28 mouse cellular contexts compared by ENCODE assay signal in genomic region chr7:19953054-19953453, GRCm38 (mm10). TPM values are rescaled to one million over a fixed set of nuclear protein-coding genes. Genes with fewer than 3 reads are reported as not detected.
A peak's percentile ranks its signal among the peaks of the same experiment; 100 is the strongest.
DNase-seq lines count a peak whose midpoint lies in the region; ATAC-seq and TF ChIP-seq lines count a peak whose summit lies in the region.
"Had no signal": no experiment of that assay in that cellular context is flagged by ENCODE, and none has a peak within 500 bp of the region (broad histone marks: within the 10 kb centered on the region; RNA-seq: fewer than 3 reads in every experiment).

No protein-coding gene starts in this region.

- 35% methylated on average over 9 of the region's 9 CpGs for WGBS in hindbrain, embryonic 11.5 days
- WGBS in hindbrain, postnatal 0 days, result 47% methylated on average over 9 of the region's 9 CpGs
- WGBS in forebrain, embryonic 14.5 days, result 63% methylated on average over 9 of the region's 9 CpGs

- H3K27ac ChIP-seq in hindbrain, embryonic 11.5 days (ENCODE audit: low read depth, low read length), result no peak overlapping the region
- H3K27ac ChIP-seq in hindbrain, postnatal 0 days, result no peak overlapping the region
- H3K27ac ChIP-seq in ES-Bruce4 (ENCODE audit: insufficient read depth, low read length), result 0 out of 2 replicates have a peak overlapping the region, but pooled peaks have one; percentile 9
- H3K27ac ChIP-seq in forebrain, embryonic 14.5 days (ENCODE audit: low read depth, low read length), result no peak overlapping the region
- H3K27ac ChIP-seq: heart, embryonic 10.5 days; layer of hippocampus, adult 2 months; limb, embryonic 10.5 days; liver, embryonic 12.5 days; neural tube, embryonic 13.5 days had no signal

- no peaks in the 10 kb centered on the region for H3K36me3 ChIP-seq in hindbrain, embryonic 11.5 days (ENCODE audit: control insufficient read depth, insufficient read depth, low read length)
- H3K36me3 ChIP-seq in hindbrain, postnatal 0 days (ENCODE audit: insufficient read depth, low read length), result no peaks in the 10 kb centered on the region
- H3K36me3 ChIP-seq in ES-Bruce4 (ENCODE audit: control insufficient read depth, insufficient read depth, low read length, poor library complexity, severe bottlenecking), result no peaks in the 10 kb centered on the region
- H3K36me3 ChIP-seq in forebrain, embryonic 14.5 days (ENCODE audit: control insufficient read depth, insufficient read depth, low read length), result no peaks in the 10 kb centered on the region
- H3K36me3 ChIP-seq: heart, embryonic 10.5 days; limb, embryonic 10.5 days; liver, embryonic 12.5 days; neural tube, embryonic 13.5 days had no signal

- DNase-seq in hindbrain, embryonic 11.5 days (ENCODE audit: low spot score), result no peak
- no peak for DNase-seq in hindbrain, postnatal 0 days (ENCODE audit: low spot score)
- peak; percentile 42 for DNase-seq in embryo, embryonic 9.5 days (ENCODE audit: extremely low spot score)
- DNase-seq in retina, postnatal 1 day, result peak; percentile 27
- DNase-seq in spleen, adult 12 weeks (ENCODE audit: low spot score), result no peak
- no peak for DNase-seq in kidney, postnatal 36 days
- DNase-seq in forebrain, embryonic 14.5 days (ENCODE audit: low spot score), result no peak
- DNase-seq: cerebellum, adult 2 months; gastrocnemius, postnatal 14 days; heart, postnatal 14 days; right cerebral cortex, postnatal 25 days had no signal

- TF ChIP-seq EP300 in ES-Bruce4 (IDR thresholded peaks at IDR 0.05; ENCODE audit: insufficient read depth, low read depth, low read length), result peak; percentile 41; the same call in 1 of the 2 replicates

- ATAC-seq in hindbrain, embryonic 11.5 days (ENCODE audit: low FRiP score), result 0 out of 2 replicates have a peak, but pooled peaks have one; percentile 19
- no peak for ATAC-seq in hindbrain, postnatal 0 days
- ATAC-seq in forebrain, embryonic 14.5 days, result no peak
- ATAC-seq: activated CD4-positive, CD25-positive, alpha-beta regulatory T cell, adult 4 months; hindbrain, embryonic 16.5 days; liver, embryonic 12.5 days had no signal

- no peaks in the 10 kb centered on the region for H3K4me1 ChIP-seq in hindbrain, embryonic 11.5 days (replicated peaks; ENCODE audit: control insufficient read depth, insufficient read depth, low read length)
- H3K4me1 ChIP-seq in hindbrain, postnatal 0 days (ENCODE audit: insufficient read depth, low read length), result no peaks in the 10 kb centered on the region
- peaks cover 5% of the 10 kb centered on the region for H3K4me1 ChIP-seq in ES-Bruce4 (ENCODE audit: control insufficient read depth, insufficient read depth, low read length)
- no peaks in the 10 kb centered on the region for H3K4me1 ChIP-seq in forebrain, embryonic 14.5 days (ENCODE audit: control insufficient read depth, insufficient read depth, low read length)
- H3K4me1 ChIP-seq: neural tube, embryonic 13.5 days had no signal

- H3K4me3 ChIP-seq in hindbrain, embryonic 11.5 days (ENCODE audit: low read depth, low read length), result no peak overlapping the region
- H3K4me3 ChIP-seq in hindbrain, postnatal 0 days (ENCODE audit: low read length), result no peak overlapping the region
- H3K4me3 ChIP-seq in ES-Bruce4 (ENCODE audit: low read depth, low read length), result no peak overlapping the region
- no peak overlapping the region for H3K4me3 ChIP-seq in forebrain, embryonic 14.5 days (ENCODE audit: low read depth, low read length)
- H3K4me3 ChIP-seq: heart, embryonic 10.5 days; layer of hippocampus, adult 2 months; limb, embryonic 10.5 days; liver, embryonic 12.5 days; neural tube, embryonic 13.5 days had no signal

- H3K4me2 ChIP-seq in hindbrain, embryonic 11.5 days (replicated peaks; ENCODE audit: low read depth, low read length), result no peak overlapping the region
- H3K4me2 ChIP-seq in hindbrain, postnatal 0 days (ENCODE audit: low read depth, low read length), result no peak overlapping the region
- no peak overlapping the region for H3K4me2 ChIP-seq in forebrain, embryonic 14.5 days (ENCODE audit: low read length)
- H3K4me2 ChIP-seq: liver, embryonic 12.5 days; neural tube, embryonic 13.5 days had no signal

- H3K27me3 ChIP-seq in hindbrain, embryonic 11.5 days (ENCODE audit: control insufficient read depth, insufficient read depth, low read length), result no peaks in the 10 kb centered on the region
- H3K27me3 ChIP-seq in hindbrain, postnatal 0 days (ENCODE audit: insufficient read depth, low read length), result no peaks in the 10 kb centered on the region
- H3K27me3 ChIP-seq in ES-Bruce4 (ENCODE audit: control insufficient read depth, insufficient read depth, low read length, poor library complexity, severe bottlenecking), result no peaks in the 10 kb centered on the region
- no peaks in the 10 kb centered on the region for H3K27me3 ChIP-seq in forebrain, embryonic 14.5 days (replicated peaks; ENCODE audit: control insufficient read depth, insufficient read depth, low read length)
- H3K27me3 ChIP-seq: CH12.LX; liver, embryonic 12.5 days; neural tube, embryonic 13.5 days had no signal

- H3K9ac ChIP-seq in hindbrain, embryonic 11.5 days (ENCODE audit: low read depth, low read length), result no peak overlapping the region
- H3K9ac ChIP-seq in hindbrain, postnatal 0 days (replicated peaks; ENCODE audit: low read length), result no peak overlapping the region
- H3K9ac ChIP-seq in ES-Bruce4 (ENCODE audit: low read depth, poor library complexity, severe bottlenecking), result no peak overlapping the region
- H3K9ac ChIP-seq in forebrain, embryonic 14.5 days (ENCODE audit: low read length), result no peak overlapping the region
- H3K9ac ChIP-seq: liver, embryonic 12.5 days; neural tube, embryonic 13.5 days had no signal

- H3K9me3 ChIP-seq in hindbrain, embryonic 11.5 days (ENCODE audit: control insufficient read depth, low read length), result no peaks in the 10 kb centered on the region
- H3K9me3 ChIP-seq in hindbrain, postnatal 0 days (ENCODE audit: low read length), result no peaks in the 10 kb centered on the region
- H3K9me3 ChIP-seq in ES-Bruce4 (replicated peaks; ENCODE audit: control insufficient read depth, insufficient read depth, low read length, poor library complexity, severe bottlenecking), result no peaks in the 10 kb centered on the region
- no peaks in the 10 kb centered on the region for H3K9me3 ChIP-seq in forebrain, embryonic 14.5 days (replicated peaks; ENCODE audit: control insufficient read depth, low read length)
- H3K9me3 ChIP-seq: heart, embryonic 10.5 days; limb, embryonic 10.5 days; liver, embryonic 12.5 days; neural tube, embryonic 13.5 days had no signal

- TF ChIP-seq CTCF in hindbrain, postnatal 0 days (IDR thresholded peaks at IDR 0.05; ENCODE audit: low read depth), result no peak
- TF ChIP-seq CTCF in ES-Bruce4 (IDR thresholded peaks at IDR 0.05; ENCODE audit: low read depth, low read length), result no peak

- TF ChIP-seq POLR2A in ES-Bruce4 (IDR thresholded peaks at IDR 0.05; ENCODE audit: insufficient read depth, low read length), result no peak

RNA-seq across cellular contexts. Expression of gene Igsf23, which starts 2.5 kb away (rescaled TPM):
- 0.15 TPM in 1 of 2 replicates, not detected in the other for polyA plus RNA-seq in hindbrain, embryonic 11.5 days (2014; fragmentation: Nextera tagmentation; extraction: Ambion mirVana)
- not detected in 2 replicates for total RNA-seq in hindbrain, postnatal 0 days (2014; rRNA removed)
- not detected in 2 replicates for polyA plus RNA-seq in hindbrain, postnatal 0 days (2015; fragmentation: Nextera tagmentation; extraction: Ambion mirVana)
- 1.3 and 2.1 TPM in 2 replicates for polyA plus RNA-seq in ES-Bruce4 (2011; ENCODE audit: insufficient read depth, insufficient read length, low read depth, missing spikeins)
- not detected in 2 replicates for polyA plus RNA-seq in forebrain, embryonic 14.5 days (2014; fragmentation: Nextera tagmentation; extraction: Ambion mirVana)
- total RNA-seq: adrenal gland, postnatal 25 days; gastrocnemius, postnatal 14 days; layer of hippocampus, adult 2 months; megakaryocyte progenitor cell, adult 5-6 weeks; midbrain, postnatal 0 days had no signal
- polyA plus RNA-seq: cerebellum, adult 2 months; embryonic facial prominence, embryonic 14.5 days; hindbrain, embryonic 16.5 days; kidney, embryonic 14.5 days; midbrain, postnatal 0 days; neural tube, embryonic 13.5 days had no signal

RNA-seq across cellular contexts. Expression of gene Ceacam20, which starts 12.2 kb away (rescaled TPM):
- polyA plus RNA-seq in hindbrain, embryonic 11.5 days (2014; fragmentation: Nextera tagmentation; extraction: Ambion mirVana), result not detected in 2 replicates
- total RNA-seq in hindbrain, postnatal 0 days (2014; rRNA removed), result not detected in 2 replicates
- polyA plus RNA-seq in hindbrain, postnatal 0 days (2015; fragmentation: Nextera tagmentation; extraction: Ambion mirVana), result not detected in 2 replicates
- polyA plus RNA-seq in ES-Bruce4 (2011; ENCODE audit: insufficient read depth, insufficient read length, low read depth, missing spikeins), result 0.21 TPM in 1 of 2 replicates, not detected in the other
- polyA plus RNA-seq in forebrain, embryonic 14.5 days (2014; fragmentation: Nextera tagmentation; extraction: Ambion mirVana), result not detected in 2 replicates
- total RNA-seq: adrenal gland, postnatal 25 days; gastrocnemius, postnatal 14 days; heart, postnatal 14 days; layer of hippocampus, adult 2 months; megakaryocyte progenitor cell, adult 5-6 weeks; midbrain, postnatal 0 days had no signal
- polyA plus RNA-seq: activated CD4-positive, CD25-positive, alpha-beta regulatory T cell, adult 4 months; cerebellum, adult 2 months; embryonic facial prominence, embryonic 14.5 days; forebrain, embryonic 11.5 days; heart, embryonic 10.5 days; hindbrain, embryonic 16.5 days; kidney, embryonic 14.5 days; limb, embryonic 10.5 days; liver, embryonic 12.5 days; lung, embryonic 16.5 days; midbrain, postnatal 0 days; neural tube, embryonic 13.5 days; thymus, postnatal 0 days had no signal

RNA-seq across cellular contexts. Expression of gene Pvr, which starts 32.1 kb away (rescaled TPM):
- 2.8 and 3.1 TPM in 2 replicates for polyA plus RNA-seq in hindbrain, embryonic 11.5 days (2014; fragmentation: Nextera tagmentation; extraction: Ambion mirVana)
- total RNA-seq in hindbrain, postnatal 0 days (2014; rRNA removed), result 9.2 and 11.7 TPM in 2 replicates
- polyA plus RNA-seq in hindbrain, postnatal 0 days (2015; fragmentation: Nextera tagmentation; extraction: Ambion mirVana), result 6.1 and 7.0 TPM in 2 replicates
- 63.5 and 68.1 TPM in 2 replicates for polyA plus RNA-seq in ES-Bruce4 (2011; ENCODE audit: insufficient read depth, insufficient read length, low read depth, missing spikeins)
- polyA plus RNA-seq in forebrain, embryonic 14.5 days (2014; fragmentation: Nextera tagmentation; extraction: Ambion mirVana), result 3.2 and 5.0 TPM in 2 replicates

RNA-seq across cellular contexts. Expression of gene Nlrp9b, which starts 38.2 kb away (rescaled TPM):
- polyA plus RNA-seq in hindbrain, embryonic 11.5 days (2014; fragmentation: Nextera tagmentation; extraction: Ambion mirVana), result not detected in 2 replicates
- total RNA-seq in hindbrain, postnatal 0 days (2014; rRNA removed), result not detected in 2 replicates
- polyA plus RNA-seq in hindbrain, postnatal 0 days (2015; fragmentation: Nextera tagmentation; extraction: Ambion mirVana), result not detected in 2 replicates
- 0.30 and 0.33 TPM in 2 replicates for polyA plus RNA-seq in ES-Bruce4 (2011; ENCODE audit: insufficient read depth, insufficient read length, low read depth, missing spikeins)
- polyA plus RNA-seq in forebrain, embryonic 14.5 days (2014; fragmentation: Nextera tagmentation; extraction: Ambion mirVana), result not detected in 2 replicates
- total RNA-seq: adrenal gland, postnatal 25 days; gastrocnemius, postnatal 14 days; heart, postnatal 14 days; layer of hippocampus, adult 2 months; megakaryocyte progenitor cell, adult 5-6 weeks; midbrain, postnatal 0 days had no signal
- polyA plus RNA-seq: activated CD4-positive, CD25-positive, alpha-beta regulatory T cell, adult 4 months; cerebellum, adult 2 months; embryonic facial prominence, embryonic 14.5 days; forebrain, embryonic 11.5 days; heart, embryonic 10.5 days; hindbrain, embryonic 16.5 days; kidney, embryonic 14.5 days; limb, embryonic 10.5 days; liver, embryonic 12.5 days; lung, embryonic 16.5 days; midbrain, postnatal 0 days; neural tube, embryonic 13.5 days; thymus, postnatal 0 days had no signal

Comparison
In these comparisons a context has a peak if more than half of its experiments do, and no peak if none do; other contexts are left out.
1. DNase-seq: peak in embryo, embryonic 9.5 days (single experiment) and retina, postnatal 1 day (single experiment); none in hindbrain, embryonic 11.5 days (single experiment), hindbrain, postnatal 0 days (single experiment), spleen, adult 12 weeks (single experiment), kidney, postnatal 36 days (0 of 2) and forebrain, embryonic 14.5 days (single experiment).